Mouse (Mus musculus) neural tube, embryonic 15.5 days (tissue): ENCODE measurements around the gene Foxf2. TPM values are rescaled to one million over a fixed set of nuclear protein-coding genes. Genes with fewer than 3 reads are reported as not detected.

ENCODE experiments used
- ATAC-seq: fragments of 200-750 bp; cut with Nextera tagmentation; 2 replicates; pipeline ENCODE4 v1.8.0; 2017; ENCODE audit warnings: mild to moderate bottlenecking, moderate TSS enrichment, moderate library complexity; ENCODE audit not compliant: low FRiP score
- H3K27ac ChIP-seq: fragments of 300-500 bp; sonication (generic); replicated peaks from 2 replicates; pipeline ENCODE4 v1.5.1; 2015; ENCODE audit warnings: mild to moderate bottlenecking, inconsistent platforms
- H3K27me3 ChIP-seq: fragments of 300-500 bp; sonication (generic); replicated peaks from 2 replicates; pipeline ENCODE4 v1.6.1; 2015; ENCODE audit warnings: inconsistent platforms
- H3K36me3 ChIP-seq: fragments of 300-500 bp; sonication (generic); 2 replicates; pipeline ENCODE4 v1.6.1; 2015; ENCODE audit warnings: inconsistent platforms
- H3K4me1 ChIP-seq: fragments of 300-500 bp; sonication (generic); 2 replicates; pipeline ENCODE4 v1.6.1; 2015; ENCODE audit warnings: inconsistent platforms
- H3K4me2 ChIP-seq: fragments of 300-500 bp; sonication (generic); 2 replicates; pipeline ENCODE4 v1.6.1; 2015; ENCODE audit warnings: inconsistent platforms, mild to moderate bottlenecking, moderate library complexity
- H3K4me3 ChIP-seq: fragments of 300-500 bp; sonication (generic); replicated peaks from 2 replicates; pipeline ENCODE4 v1.5.1; 2015; ENCODE audit warnings: mild to moderate bottlenecking, inconsistent platforms
- H3K9ac ChIP-seq: fragments of 300-500 bp; sonication (generic); replicated peaks from 2 replicates; pipeline ENCODE4 v1.6.1; 2015; ENCODE audit warnings: mild to moderate bottlenecking, inconsistent platforms
- H3K9me3 ChIP-seq: fragments of 300-500 bp; sonication (generic); replicated peaks from 2 replicates; pipeline ENCODE4 v1.6.1; 2016; ENCODE audit warnings: inconsistent platforms
- WGBS: fragments of 180-500 bp; shearing (Covaris S2); methylation state at CpG from one replicate; pipeline ENCODE4 v1.1.7; 2015; ENCODE audit warnings: mixed read lengths; 5-methylcytosine and 5-hydroxymethylcytosine counted together
- microRNA-seq: library from miRNA; unstranded; fragments of <30 nt; microRNA quantifications from one replicate; pipeline ENCODE4, GENCODE M21; 2017
- polyA plus RNA-seq: library from polyadenylated mRNA; unstranded; fragments of >200 nt; fragmentation: Nextera tagmentation; extraction: Ambion mirVana; gene quantifications from 2 replicates; pipeline ENCODE4 v1.2.1, GENCODE M21; 2015

Gene Foxf2
- polyA plus RNA-seq, 1 experiment from 2014 or later: 4.5 TPM

GRCm38 (mm10) chr13:31652131-31652745 lies 26.6 kb downstream of the Foxf2 start:
- Histone ChIP-seq H3K9me3 (no peaks in the 10 kb centered on the region), H3K9ac (no peak overlapping the region), H3K4me2 (no peak overlapping the region), H3K27me3 (no peaks in the 10 kb centered on the region), H3K4me3 (no peak overlapping the region), H3K27ac (no peak overlapping the region), H3K4me1 (no peaks in the 10 kb centered on the region), H3K36me3 (no peaks in the 10 kb centered on the region)
- ATAC-seq: no peak
- 87% methylated on average over 20 of the region's 20 CpGs for WGBS

DNA sequence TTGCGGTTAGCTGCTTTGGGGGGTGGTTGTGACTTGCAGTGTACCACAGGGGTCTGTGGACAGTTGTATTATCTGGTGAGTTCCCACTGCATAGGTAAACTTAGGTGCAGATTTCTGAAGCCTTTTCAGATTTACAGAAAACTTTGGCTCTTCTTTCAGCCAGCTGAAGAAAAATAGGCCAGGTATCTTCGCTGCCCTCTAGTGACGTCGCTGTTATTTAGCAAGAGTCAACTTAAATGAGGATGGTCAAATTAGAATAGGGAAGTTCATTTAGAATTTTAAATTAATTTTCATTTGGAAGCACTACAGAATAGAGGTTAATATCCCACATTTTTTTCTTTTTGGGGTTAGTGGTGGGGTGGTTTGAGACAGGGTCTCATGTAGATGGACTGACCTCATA lies 30.6 kb downstream of the Foxf2 start:
- WGBS: 64% methylated on average over 4 of the region's 4 CpGs
- ATAC-seq: no peak
- no peaks in the 10 kb centered on the region for H3K9me3 ChIP-seq

DNA sequence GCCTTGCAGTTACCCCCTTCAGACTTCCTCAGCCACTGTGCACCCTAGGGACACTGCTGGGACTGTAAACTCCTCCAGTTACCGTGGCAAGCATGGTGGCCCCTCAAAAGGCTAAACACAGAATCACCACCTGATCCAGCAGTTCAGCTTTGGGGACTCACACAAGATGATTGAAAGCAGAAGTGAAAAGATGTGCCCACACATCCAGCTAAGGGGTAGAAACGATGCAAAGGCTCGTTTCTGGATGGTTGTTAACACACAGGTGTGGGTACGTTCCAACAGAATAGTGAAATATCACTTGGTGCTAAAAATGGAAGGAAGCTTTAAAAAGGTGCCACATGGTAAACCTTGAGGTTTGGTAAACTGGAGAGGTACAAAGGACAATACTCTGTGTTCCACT lies 32.6 kb downstream of the Foxf2 start:
- Histone ChIP-seq H3K36me3 (no peaks in the 10 kb centered on the region), H3K9ac (no peak overlapping the region), H3K27me3 (peaks cover 5% of the 10 kb centered on the region; the same call in 1 of the 2 replicates), H3K27ac (no peak overlapping the region), H3K9me3 (no peaks in the 10 kb centered on the region), H3K4me3 (no peak overlapping the region), H3K4me1 (no peaks in the 10 kb centered on the region), H3K4me2 (no peak overlapping the region)
- WGBS: 86% methylated on average over 4 of the region's 4 CpGs
- ATAC-seq: no peak

More for the DNA sequence above, 30.6 kb downstream of the Foxf2 start:
- no peak overlapping the region for H3K27ac ChIP-seq
- no peak overlapping the region for H3K4me3 ChIP-seq
- H3K4me2 ChIP-seq: no peak overlapping the region
- H3K9ac ChIP-seq: no peak overlapping the region
- no peaks in the 10 kb centered on the region for H3K4me1 ChIP-seq
- no peaks in the 10 kb centered on the region for H3K36me3 ChIP-seq
- H3K27me3 ChIP-seq: peaks cover 5% of the 10 kb centered on the region; the same call in 1 of the 2 replicates

- 6% methylated on average over 3 of the region's 3 CpGs for WGBS
- H3K27me3 ChIP-seq: peaks cover 5% of the 10 kb centered on the region; the same call in 1 of the 2 replicates
- H3K4me2 ChIP-seq: no peak overlapping the region
- no peak overlapping the region for H3K4me3 ChIP-seq
- H3K27ac ChIP-seq: no peak overlapping the region
- H3K9ac ChIP-seq: no peak overlapping the region
- H3K36me3 ChIP-seq: no peaks in the 10 kb centered on the region
- no peaks in the 10 kb centered on the region for H3K4me1 ChIP-seq
- ATAC-seq: peak; percentile 70; the same call in 1 of the 2 replicates
- no peaks in the 10 kb centered on the region for H3K9me3 ChIP-seq
These were observed 33.3 kb downstream of the Foxf2 start for GRCm38 (mm10) chr13:31658963-31659362.

- Histone ChIP-seq H3K4me2 (no peak overlapping the region), H3K9me3 (no peaks in the 10 kb centered on the region), H3K36me3 (no peaks in the 10 kb centered on the region), H3K27ac (no peak overlapping the region), H3K27me3 (peaks cover 5% of the 10 kb centered on the region; the same call in 1 of the 2 replicates), H3K4me3 (no peak overlapping the region), H3K9ac (no peak overlapping the region), H3K4me1 (no peaks in the 10 kb centered on the region)
- ATAC-seq: no peak
- 64% methylated on average over 6 of the region's 6 CpGs for WGBS
These were observed 35.6 kb downstream of the Foxf2 start for GRCm38 (mm10) chr13:31661211-31661610.

- no peak overlapping the region for H3K4me2 ChIP-seq
- no peaks in the 10 kb centered on the region for H3K9me3 ChIP-seq
- no peak overlapping the region for H3K27ac ChIP-seq
- no peaks in the 10 kb centered on the region for H3K4me1 ChIP-seq
- ATAC-seq: no peak
- WGBS: 64% methylated on average over 6 of the region's 6 CpGs
- H3K27me3 ChIP-seq: no peaks in the 10 kb centered on the region
- no peaks in the 10 kb centered on the region for H3K36me3 ChIP-seq
- H3K4me3 ChIP-seq: no peak overlapping the region
- no peak overlapping the region for H3K9ac ChIP-seq
These were observed 39.8 kb downstream of the Foxf2 start for GRCm38 (mm10) chr13:31665376-31665775.

DNA sequence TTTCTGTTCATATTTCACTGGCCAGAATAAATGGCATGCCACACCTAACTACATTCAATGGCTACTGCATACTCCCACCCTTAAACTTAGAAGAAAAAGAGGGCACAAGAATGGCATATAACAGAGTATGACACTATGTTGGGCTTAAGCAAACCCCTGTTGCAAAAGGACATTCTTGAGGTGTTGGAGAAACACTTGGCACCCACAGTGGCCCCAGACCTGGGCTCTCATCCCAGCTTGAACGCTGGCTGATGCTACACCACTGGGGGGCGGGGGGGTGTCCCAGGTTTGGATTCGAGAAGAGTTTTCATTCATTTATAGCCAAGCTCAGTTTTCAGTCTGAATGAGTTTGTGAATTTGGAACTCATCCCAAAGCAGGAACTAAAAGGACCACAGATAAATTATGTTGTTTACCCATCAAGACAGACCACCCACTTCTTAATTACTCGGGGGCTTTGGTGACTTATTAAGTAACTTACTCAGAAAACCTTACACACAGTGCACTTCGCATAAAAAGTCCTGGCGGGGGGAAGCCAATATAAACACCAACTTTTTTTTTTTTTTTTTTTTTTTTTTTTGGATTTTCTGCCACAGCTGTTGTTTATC lies 42.4 kb downstream of the Foxf2 start:
- H3K4me3 ChIP-seq: no peak overlapping the region
- no peak overlapping the region for H3K27ac ChIP-seq
- H3K9me3 ChIP-seq: no peaks in the 10 kb centered on the region
- no peaks in the 10 kb centered on the region for H3K27me3 ChIP-seq
- no peaks in the 10 kb centered on the region for H3K4me1 ChIP-seq
- no peak overlapping the region for H3K4me2 ChIP-seq
- 61% methylated on average over 6 of the region's 6 CpGs for WGBS
- no peak overlapping the region for H3K9ac ChIP-seq
- no peak for ATAC-seq
- no peaks in the 10 kb centered on the region for H3K36me3 ChIP-seq

DNA sequence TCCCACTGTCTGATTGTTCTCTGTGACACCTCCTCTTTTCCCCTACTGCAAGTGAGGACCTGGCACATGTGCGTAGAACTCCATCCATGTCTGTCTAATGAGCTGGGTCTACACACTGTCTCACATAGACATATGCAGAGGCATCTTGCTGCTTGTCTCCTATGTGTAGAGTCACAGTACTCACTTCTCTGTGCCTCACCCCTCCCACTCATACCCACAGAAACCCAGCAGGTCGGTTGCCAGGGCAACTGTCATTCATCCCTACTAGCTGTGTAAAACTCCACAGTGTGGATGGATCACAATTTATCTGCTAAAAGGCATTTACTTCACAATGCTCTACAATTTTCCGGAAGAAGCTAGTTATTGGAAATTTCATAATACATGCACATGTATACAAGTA lies 46.5 kb downstream of the Foxf2 start:
- Histone ChIP-seq H3K4me3 (no peak overlapping the region), H3K27me3 (no peaks in the 10 kb centered on the region), H3K27ac (no peak overlapping the region), H3K9me3 (0 out of 2 replicates have a peak, but pooled peaks cover 3% of the 10 kb centered on the region), H3K4me1 (no peaks in the 10 kb centered on the region), H3K36me3 (no peaks in the 10 kb centered on the region), H3K4me2 (no peak overlapping the region), H3K9ac (no peak overlapping the region)
- WGBS: 83% methylated on average over 3 of the region's 3 CpGs
- ATAC-seq: no peak

Small RNA genes lying within 50 kb of the gene (microRNA-seq; reads per million reads assigned to microRNA genes)
- not detected for gene Gm27516

Other genes with a start within 250 kb of the Foxf2 start
- gene Foxq1, start 69.7 kb upstream of the Foxf2 start, polyA plus RNA-seq: 1.9 and 2.2 TPM in 2 replicates
- gene A530084C06Rik, start 66.5 kb upstream of the Foxf2 start, polyA plus RNA-seq: not detected in 2 replicates
- gene Foxc1, start 180.8 kb downstream of the Foxf2 start, polyA plus RNA-seq: 1.00 and 1.1 TPM in 2 replicates